Comparison of ENCODE assay signal across 21 mouse cellular contexts in the genomic region with DNA sequence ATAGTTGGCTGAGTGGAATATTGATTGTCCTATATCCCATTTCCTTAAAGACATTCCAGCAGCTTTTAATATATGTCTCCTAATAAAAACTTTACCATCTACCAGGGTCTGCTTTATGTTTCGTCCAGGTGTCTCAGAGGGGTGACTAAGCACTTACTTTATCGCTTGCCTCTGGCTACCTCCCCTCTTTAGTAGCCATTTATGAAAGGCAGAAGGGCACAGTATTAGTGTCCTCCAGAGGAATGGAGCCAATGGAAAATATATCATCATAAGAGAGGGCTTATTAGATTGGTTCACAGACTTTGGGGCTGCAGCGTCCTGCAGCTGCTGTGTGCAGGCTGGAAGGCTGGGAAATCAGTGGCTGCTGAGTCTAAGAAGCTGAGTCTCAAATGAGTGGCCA.
DNase-seq lines count a peak whose midpoint lies in the region; ATAC-seq and TF ChIP-seq lines count a peak whose summit lies in the region.
"Had no signal": no experiment of that assay in that cellular context is flagged by ENCODE, and none has a peak within 500 bp of the region (broad histone marks: within the 10 kb centered on the region; RNA-seq: fewer than 3 reads in every experiment).

No protein-coding gene starts in this region.

- no peaks in the 10 kb centered on the region for H3K36me3 ChIP-seq in hindbrain, embryonic 10.5 days
- H3K36me3 ChIP-seq in hindbrain, postnatal 0 days (ENCODE audit: insufficient read depth, low read length): no peaks in the 10 kb centered on the region
- no peaks in the 10 kb centered on the region for H3K36me3 ChIP-seq in neural tube, embryonic 11.5 days (ENCODE audit: control insufficient read depth, insufficient read depth, low read length)
- no peaks in the 10 kb centered on the region for H3K36me3 ChIP-seq in limb, embryonic 14.5 days (ENCODE audit: control insufficient read depth, insufficient read depth, low read length)
- no peaks in the 10 kb centered on the region for H3K36me3 ChIP-seq in kidney, embryonic 16.5 days (ENCODE audit: insufficient read depth, low read length)
- H3K36me3 ChIP-seq: embryonic facial prominence, embryonic 12.5 days; hindbrain, embryonic 15.5 days had no signal

- H3K9ac ChIP-seq in hindbrain, postnatal 0 days (replicated peaks; ENCODE audit: low read length): no peak overlapping the region
- no peak overlapping the region for H3K9ac ChIP-seq in neural tube, embryonic 11.5 days (ENCODE audit: low read length)
- H3K9ac ChIP-seq in limb, embryonic 14.5 days (ENCODE audit: low read depth, low read length, severe bottlenecking): no peak overlapping the region
- no peak overlapping the region for H3K9ac ChIP-seq in kidney, embryonic 16.5 days (replicated peaks; ENCODE audit: low read length)
- H3K9ac ChIP-seq: embryonic facial prominence, embryonic 12.5 days; hindbrain, embryonic 15.5 days; liver, embryonic 14.5 days had no signal

- H3K4me1 ChIP-seq in hindbrain, embryonic 10.5 days (replicated peaks): peaks cover 14% of the 10 kb centered on the region; the same call in 1 of the 2 replicates
- no peaks in the 10 kb centered on the region for H3K4me1 ChIP-seq in hindbrain, postnatal 0 days (ENCODE audit: insufficient read depth, low read length)
- H3K4me1 ChIP-seq in neural tube, embryonic 11.5 days (ENCODE audit: control insufficient read depth, insufficient read depth, low read length): no peaks in the 10 kb centered on the region
- no peaks in the 10 kb centered on the region for H3K4me1 ChIP-seq in limb, embryonic 14.5 days (ENCODE audit: control insufficient read depth, insufficient read depth, low read length)
- H3K4me1 ChIP-seq in kidney, embryonic 16.5 days (ENCODE audit: insufficient read depth, low read length): no peaks in the 10 kb centered on the region
- H3K4me1 ChIP-seq: embryonic facial prominence, embryonic 12.5 days; megakaryocyte, embryonic 14.5 days had no signal

- no peak for ATAC-seq in hindbrain, postnatal 0 days
- ATAC-seq in neural tube, embryonic 11.5 days (ENCODE audit: insufficient read depth, low FRiP score, low TSS enrichment): peak; percentile 45
- ATAC-seq in limb, embryonic 14.5 days (ENCODE audit: low FRiP score, low read depth): peak; percentile 80
- no peak for ATAC-seq in kidney, embryonic 16.5 days (ENCODE audit: low FRiP score, low TSS enrichment)
- ATAC-seq: lung, postnatal 0 days had no signal

- TF ChIP-seq POLR2A in limb, embryonic 14.5 days (IDR thresholded peaks at IDR 0.05; ENCODE audit: borderline replicate concordance, extremely low read depth, insufficient read depth, insufficient read length): no peak

- WGBS in hindbrain, embryonic 10.5 days: 86% methylated on average over 3 of the region's 3 CpGs
- WGBS in hindbrain, postnatal 0 days: 63% methylated on average over 3 of the region's 3 CpGs
- WGBS in neural tube, embryonic 11.5 days: 67% methylated on average over 3 of the region's 3 CpGs
- WGBS in limb, embryonic 14.5 days: 20% methylated on average over 3 of the region's 3 CpGs
- 55% methylated on average over 3 of the region's 3 CpGs for WGBS in kidney, embryonic 16.5 days

- DNase-seq in hindbrain, embryonic 10.5 days (ENCODE audit: low spot score): no peak
- DNase-seq in hindbrain, postnatal 0 days (ENCODE audit: low spot score): no peak
- DNase-seq in neural tube, embryonic 11.5 days (ENCODE audit: low spot score): no peak
- DNase-seq in neural tube, embryonic 10.5 days (ENCODE audit: extremely low spot score, low spot score): no peak
- peak; percentile 57 for DNase-seq in limb, embryonic 14.5 days (ENCODE audit: low spot score)
- peak; percentile 48 for DNase-seq in retina, postnatal 1 day
- no peak for DNase-seq in left cerebral cortex, adult 9 months (ENCODE audit: low spot score in 2 of 2)
- DNase-seq: adrenal gland, postnatal 25 days; B cell, adult 2 months; cerebellum, adult 9-10 months; gastrocnemius, adult 2 months; heart, adult 2 months; kidney, adult 2 months; thymus, postnatal 25 days had no signal

- H3K27ac ChIP-seq in hindbrain, embryonic 10.5 days: 0 out of 2 replicates have a peak overlapping the region, but pooled peaks have one; percentile 2
- no peak overlapping the region for H3K27ac ChIP-seq in hindbrain, postnatal 0 days
- no peak overlapping the region for H3K27ac ChIP-seq in neural tube, embryonic 11.5 days (ENCODE audit: low read depth, low read length)
- no peak overlapping the region for H3K27ac ChIP-seq in limb, embryonic 14.5 days (replicated peaks; ENCODE audit: low read depth, low read length)
- no peak overlapping the region for H3K27ac ChIP-seq in kidney, embryonic 16.5 days (ENCODE audit: low read length)
- H3K27ac ChIP-seq: embryonic facial prominence, embryonic 12.5 days; gastrocnemius, adult 2 months; heart, adult 2 months; hindbrain, embryonic 15.5 days; liver, embryonic 14.5 days had no signal

- H3K27me3 ChIP-seq in hindbrain, embryonic 10.5 days (ENCODE audit: insufficient read depth, poor library complexity, severe bottlenecking): no peaks in the 10 kb centered on the region
- no peaks in the 10 kb centered on the region for H3K27me3 ChIP-seq in hindbrain, postnatal 0 days (ENCODE audit: insufficient read depth, low read length)
- H3K27me3 ChIP-seq in neural tube, embryonic 11.5 days (ENCODE audit: control insufficient read depth, insufficient read depth, low read length): no peaks in the 10 kb centered on the region
- H3K27me3 ChIP-seq in limb, embryonic 14.5 days (ENCODE audit: control insufficient read depth, insufficient read depth, low read length): no peaks in the 10 kb centered on the region
- H3K27me3 ChIP-seq in kidney, embryonic 16.5 days (ENCODE audit: insufficient read depth, low read length): no peaks in the 10 kb centered on the region
- H3K27me3 ChIP-seq: embryonic facial prominence, embryonic 12.5 days; hindbrain, embryonic 15.5 days; megakaryocyte, embryonic 14.5 days had no signal

- no peak overlapping the region for H3K4me3 ChIP-seq in hindbrain, embryonic 10.5 days
- no peak overlapping the region for H3K4me3 ChIP-seq in hindbrain, postnatal 0 days (ENCODE audit: low read length)
- no peak overlapping the region for H3K4me3 ChIP-seq in neural tube, embryonic 11.5 days (ENCODE audit: low read depth, low read length)
- H3K4me3 ChIP-seq in limb, embryonic 14.5 days (replicated peaks; ENCODE audit: low read length): no peak overlapping the region
- H3K4me3 ChIP-seq in kidney, embryonic 16.5 days (ENCODE audit: low read length): no peak overlapping the region
- H3K4me3 ChIP-seq: embryonic facial prominence, embryonic 12.5 days; gastrocnemius, adult 2 months; heart, adult 2 months; hindbrain, embryonic 15.5 days; myocyte had no signal

- 0 out of 2 replicates have a peak, but pooled peaks cover 5% of the 10 kb centered on the region for H3K9me3 ChIP-seq in hindbrain, embryonic 10.5 days
- 0 out of 2 replicates have a peak, but pooled peaks cover 2% of the 10 kb centered on the region for H3K9me3 ChIP-seq in hindbrain, postnatal 0 days (ENCODE audit: low read length)
- H3K9me3 ChIP-seq in neural tube, embryonic 11.5 days (ENCODE audit: control insufficient read depth, low read length): no peaks in the 10 kb centered on the region
- peaks cover 3% of the 10 kb centered on the region; the same call in 1 of the 2 replicates for H3K9me3 ChIP-seq in limb, embryonic 14.5 days (ENCODE audit: control insufficient read depth, low read length)
- no peaks in the 10 kb centered on the region for H3K9me3 ChIP-seq in kidney, embryonic 16.5 days (ENCODE audit: low read length)
- H3K9me3 ChIP-seq: embryonic facial prominence, embryonic 12.5 days; hindbrain, embryonic 15.5 days; megakaryocyte, embryonic 14.5 days had no signal

- no peak overlapping the region for H3K4me2 ChIP-seq in hindbrain, postnatal 0 days (ENCODE audit: low read depth, low read length)
- no peak overlapping the region for H3K4me2 ChIP-seq in neural tube, embryonic 11.5 days (ENCODE audit: low read depth)
- H3K4me2 ChIP-seq in limb, embryonic 14.5 days (replicated peaks; ENCODE audit: low read depth, low read length, severe bottlenecking): no peak overlapping the region
- H3K4me2 ChIP-seq in kidney, embryonic 16.5 days (replicated peaks; ENCODE audit: low read depth, low read length): no peak overlapping the region
- H3K4me2 ChIP-seq: embryonic facial prominence, embryonic 12.5 days; hindbrain, embryonic 15.5 days had no signal

- no peak for TF ChIP-seq CTCF in hindbrain, postnatal 0 days (IDR thresholded peaks at IDR 0.05; ENCODE audit: low read depth)

Comparison
In these comparisons a context has a peak if more than half of its experiments do, and no peak if none do; other contexts are left out.
1. DNase-seq: peak in limb, embryonic 14.5 days (single experiment) and retina, postnatal 1 day (single experiment); none in hindbrain, embryonic 10.5 days (single experiment), hindbrain, postnatal 0 days (single experiment), neural tube, embryonic 11.5 days (single experiment), neural tube, embryonic 10.5 days (single experiment) and left cerebral cortex, adult 9 months (0 of 2).
2. ATAC-seq: peak in neural tube, embryonic 11.5 days (single experiment) and limb, embryonic 14.5 days (single experiment); none in hindbrain, postnatal 0 days (single experiment) and kidney, embryonic 16.5 days (single experiment).